Mouse (Mus musculus) kidney, adult 2 months (tissue): ENCODE results near the gene Hoxa3.

Experiments
- CTCF ChIP-seq: fragments of 200-500 bp; conservative IDR thresholded peaks from 2 replicates; pipeline ENCODE4 v1.5.1; 2011; ENCODE audit warnings: low read depth, mild to moderate bottlenecking, control low read depth, low read length, moderate library complexity, mixed read lengths; ENCODE audit not compliant: insufficient read depth, insufficient read length
- POLR2A ChIP-seq: fragments of 200-500 bp; IDR thresholded peaks from one replicate; pipeline ENCODE4 v1.6.1; 2011; ENCODE audit warnings: low read depth, low read length, control low read depth

- TF ChIP-seq CTCF (no peak), POLR2A (no peak)
Observed at GRCm38 (mm10) chr6:52157466-52158275, 55.5 kb downstream of the Hoxa3 start.
